Mouse (Mus musculus): ENCODE measurements around the gene Mllt1.
A peak's percentile ranks its signal among the peaks of the same experiment; 100 is the strongest.

Gene Mllt1

GRCm38 (mm10) chr17:56935363-56936131, at the start of gene Mllt1:
Mllt1 (minus strand) TSS chr17:56935415.
- DNase-seq (ENCODE audit: low spot score): peak; percentile 96

- DNase-seq (ENCODE audit: low spot score): no peak
These were observed 49.7 kb upstream of the Mllt1 start for GRCm38 (mm10) chr17:56984886-56985285.

- no peak for DNase-seq (ENCODE audit: low spot score)
These were observed 46.8 kb upstream of the Mllt1 start, which contains the start of gene Acer1 for GRCm38 (mm10) chr17:56982013-56982412. Acer1 (minus strand) TSS chr17:56982126.

- DNase-seq (ENCODE audit: low spot score): no peak
These were observed 45.8 kb upstream of the Mllt1 start for GRCm38 (mm10) chr17:56981049-56981448.

- no peak for DNase-seq (ENCODE audit: low spot score)
These were observed 44.3 kb upstream of the Mllt1 start for GRCm38 (mm10) chr17:56979524-56979923.

- DNase-seq (ENCODE audit: low spot score): no peak
These were observed 41.5 kb upstream of the Mllt1 start for GRCm38 (mm10) chr17:56976531-56977390.

GRCm38 (mm10) chr17:56975391-56975790, 40.2 kb upstream of the Mllt1 start:
- no peak for DNase-seq (ENCODE audit: low spot score)

- no peak for DNase-seq (ENCODE audit: low spot score)
These were observed 39.6 kb upstream of the Mllt1 start for GRCm38 (mm10) chr17:56974708-56975240.

GRCm38 (mm10) chr17:56973956-56974707, 38.9 kb upstream of the Mllt1 start:
- DNase-seq (ENCODE audit: low spot score): no peak

GRCm38 (mm10) chr17:56970081-56970480, 34.9 kb upstream of the Mllt1 start:
- DNase-seq (ENCODE audit: low spot score): no peak

GRCm38 (mm10) chr17:56969321-56969720, 34.1 kb upstream of the Mllt1 start:
- DNase-seq (ENCODE audit: low spot score): no peak

- no peak for DNase-seq (ENCODE audit: low spot score)
These were observed 28.4 kb upstream of the Mllt1 start for GRCm38 (mm10) chr17:56963646-56964045.

GRCm38 (mm10) chr17:56962642-56963405, 27.6 kb upstream of the Mllt1 start:
- DNase-seq (ENCODE audit: low spot score): no peak

- DNase-seq (ENCODE audit: low spot score): no peak
These were observed 26.7 kb upstream of the Mllt1 start for GRCm38 (mm10) chr17:56961880-56962279.

- DNase-seq (ENCODE audit: low spot score): no peak
These were observed 23.5 kb upstream of the Mllt1 start for GRCm38 (mm10) chr17:56958667-56959066.

- DNase-seq (ENCODE audit: low spot score): no peak
These were observed 22.7 kb upstream of the Mllt1 start for GRCm38 (mm10) chr17:56957763-56958429.

GRCm38 (mm10) chr17:56954871-56955270, 19.7 kb upstream of the Mllt1 start:
- DNase-seq (ENCODE audit: low spot score): no peak

GRCm38 (mm10) chr17:56952639-56953038, 17.4 kb upstream of the Mllt1 start:
- no peak for DNase-seq (ENCODE audit: low spot score)

- DNase-seq (ENCODE audit: low spot score): no peak
These were observed 15.7 kb upstream of the Mllt1 start for GRCm38 (mm10) chr17:56950915-56951314.

GRCm38 (mm10) chr17:56938751-56939150, 3.5 kb upstream of the Mllt1 start:
- DNase-seq (ENCODE audit: low spot score): no peak

- no peak for DNase-seq (ENCODE audit: low spot score)
These were observed 1.5 kb upstream of the Mllt1 start for GRCm38 (mm10) chr17:56936731-56937130.
